Mouse (Mus musculus): ENCODE results near the gene Arpc2. TPM values are rescaled to one million over a fixed set of nuclear protein-coding genes. Genes with fewer than 3 reads are reported as not detected.

The Arpc2 gene
- polyA plus RNA-seq, 1 experiment from 2014 or later, result 368 TPM

DNA sequence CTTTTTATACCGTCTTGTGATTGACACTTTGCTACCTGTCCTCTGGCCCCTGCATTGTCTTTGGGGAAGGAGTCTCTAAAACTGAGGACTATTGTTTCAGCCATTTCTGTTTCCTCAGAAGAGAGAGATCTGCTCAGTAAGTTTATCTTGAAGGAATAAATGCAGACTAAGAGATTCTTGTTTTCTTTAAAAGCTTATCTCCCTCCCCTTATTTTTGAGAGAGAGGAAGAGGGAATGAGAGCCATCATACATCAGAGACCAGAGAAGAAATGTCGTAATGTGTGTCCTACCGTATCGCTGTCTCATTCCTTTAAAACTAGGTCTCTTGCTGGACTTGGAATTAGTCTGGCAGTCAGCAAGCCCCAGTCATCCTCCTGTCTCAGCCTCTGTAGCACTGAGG lies 4.9 kb downstream of the Arpc2 start:
- no peak overlapping the region for H3K27ac ChIP-seq (replicated peaks)
- no peak overlapping the region for H3K4me3 ChIP-seq
- DNase-seq (ENCODE audit: low spot score), result no peak
- no peaks in the 10 kb centered on the region for H3K27me3 ChIP-seq (ENCODE audit: low read depth, poor library complexity, severe bottlenecking)
- 95% methylated on average over 4 of the region's 4 CpGs for WGBS
- no peaks in the 10 kb centered on the region for H3K9me3 ChIP-seq (replicated peaks)
- H3K4me1 ChIP-seq, result peaks cover 29% of the 10 kb centered on the region
- H3K36me3 ChIP-seq, result peaks cover 16% of the 10 kb centered on the region

DNA sequence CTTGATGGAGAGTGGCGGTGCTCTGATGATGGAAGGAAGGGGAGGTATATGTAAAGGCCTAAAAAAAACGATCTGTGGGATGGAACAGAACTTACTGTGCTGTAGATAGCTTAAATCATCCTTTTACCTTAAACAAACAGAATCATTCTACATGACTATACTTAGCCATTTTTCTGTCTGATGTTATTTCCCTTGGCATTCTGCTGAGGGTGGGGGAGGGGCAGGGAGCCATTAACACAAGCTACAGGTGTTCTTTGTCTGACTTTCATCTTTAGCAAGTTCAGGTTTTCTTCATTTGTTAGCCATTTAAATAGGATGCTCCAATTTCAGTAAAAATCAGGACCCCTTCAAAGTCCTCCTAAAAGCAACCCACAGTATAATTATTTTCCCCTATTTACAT lies 9.6 kb downstream of the Arpc2 start:
- no peaks in the 10 kb centered on the region for H3K9me3 ChIP-seq (replicated peaks)
- no peaks in the 10 kb centered on the region; the same call in 1 of the 2 replicates for H3K4me1 ChIP-seq
- no peak overlapping the region for H3K27ac ChIP-seq (replicated peaks)
- no peak overlapping the region for H3K4me3 ChIP-seq
- 84% methylated on average over 2 of the region's 2 CpGs for WGBS
- H3K36me3 ChIP-seq, result peaks cover 59% of the 10 kb centered on the region
- H3K27me3 ChIP-seq (ENCODE audit: low read depth, poor library complexity, severe bottlenecking), result no peaks in the 10 kb centered on the region
- DNase-seq (ENCODE audit: low spot score), result no peak

DNA sequence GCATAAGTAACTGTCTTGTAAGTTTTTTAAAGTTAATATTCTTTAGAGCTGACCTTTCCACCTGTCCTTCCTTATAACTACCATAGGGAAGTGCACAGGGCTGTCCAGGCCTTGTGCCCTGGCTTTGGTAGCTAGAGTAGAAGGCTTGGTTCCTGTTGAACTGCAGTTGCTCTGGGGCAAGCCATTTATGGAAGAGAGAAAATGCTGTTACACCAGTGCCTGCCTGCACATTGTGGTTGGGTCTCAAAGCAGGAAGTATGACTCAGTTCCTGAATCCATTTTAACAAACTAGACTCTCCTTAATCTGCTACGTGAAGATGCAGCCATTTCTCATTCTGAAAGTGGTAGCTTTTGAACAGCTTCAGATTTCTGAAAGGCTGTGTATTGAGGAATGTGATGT lies 12.9 kb downstream of the Arpc2 start:
- no peak for DNase-seq (ENCODE audit: low spot score)
- WGBS, result 87% methylated on average over 1 of the region's 1 CpGs
- peaks cover 78% of the 10 kb centered on the region for H3K36me3 ChIP-seq

DNA sequence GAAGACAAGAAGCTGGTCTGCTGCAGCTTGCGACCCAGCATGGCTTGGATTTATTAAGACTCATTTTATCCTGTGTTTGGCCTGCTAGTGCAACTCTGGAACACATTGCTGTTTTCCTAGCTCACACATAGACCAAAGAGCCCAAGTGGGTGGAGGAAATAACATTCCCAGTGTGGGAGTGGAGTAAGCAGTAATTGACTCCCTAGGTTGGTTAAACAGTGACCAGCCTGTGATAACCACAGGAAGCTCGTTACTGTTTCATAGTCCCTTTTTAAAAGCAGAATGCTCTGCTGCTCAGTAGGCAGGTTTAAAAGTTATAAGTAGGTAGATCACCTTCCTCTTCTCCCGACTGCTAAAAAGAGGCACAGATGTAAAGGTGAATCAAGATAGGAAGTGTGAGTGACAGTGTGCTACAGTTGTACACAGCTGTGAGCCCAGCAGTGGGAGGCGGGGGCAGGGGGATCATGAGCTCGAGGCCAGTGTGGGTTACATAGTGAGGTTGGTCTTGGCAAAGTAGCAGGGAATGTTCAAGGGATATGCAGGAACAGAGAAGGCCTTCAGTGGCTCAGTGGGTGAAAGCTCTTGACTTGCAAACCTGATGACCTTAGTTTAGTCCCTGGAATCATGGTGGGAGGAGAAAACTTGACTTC lies 13.6 kb downstream of the Arpc2 start:
- 91% methylated on average over 5 of the region's 5 CpGs for WGBS
- H3K4me1 ChIP-seq, result no peaks in the 10 kb centered on the region
- H3K4me3 ChIP-seq, result no peak overlapping the region
- no peaks in the 10 kb centered on the region for H3K9me3 ChIP-seq (replicated peaks)
- H3K36me3 ChIP-seq, result peaks cover 85% of the 10 kb centered on the region
- no peaks in the 10 kb centered on the region for H3K27me3 ChIP-seq (ENCODE audit: low read depth, poor library complexity, severe bottlenecking)
- no peak overlapping the region for H3K27ac ChIP-seq (replicated peaks)
- DNase-seq (ENCODE audit: low spot score), result no peak

More for the DNA sequence above, 12.9 kb downstream of the Arpc2 start:
- no peak overlapping the region for H3K27ac ChIP-seq (replicated peaks)
- H3K27me3 ChIP-seq (ENCODE audit: low read depth, poor library complexity, severe bottlenecking), result no peaks in the 10 kb centered on the region
- H3K4me1 ChIP-seq, result no peaks in the 10 kb centered on the region
- no peaks in the 10 kb centered on the region for H3K9me3 ChIP-seq (replicated peaks)
- no peak overlapping the region for H3K4me3 ChIP-seq

- H3K27me3 ChIP-seq (ENCODE audit: low read depth, poor library complexity, severe bottlenecking), result no peaks in the 10 kb centered on the region
- no peak overlapping the region for H3K4me3 ChIP-seq
- DNase-seq (ENCODE audit: low spot score), result no peak
- H3K9me3 ChIP-seq (replicated peaks), result no peaks in the 10 kb centered on the region
- H3K27ac ChIP-seq (replicated peaks), result no peak overlapping the region
- peaks cover 91% of the 10 kb centered on the region for H3K36me3 ChIP-seq
- H3K4me1 ChIP-seq, result no peaks in the 10 kb centered on the region
- WGBS, result 93% methylated on average over 4 of the region's 4 CpGs
Measured at GRCm38 (mm10) chr1:74250096-74250495, 14.2 kb downstream of the Arpc2 start.

DNA sequence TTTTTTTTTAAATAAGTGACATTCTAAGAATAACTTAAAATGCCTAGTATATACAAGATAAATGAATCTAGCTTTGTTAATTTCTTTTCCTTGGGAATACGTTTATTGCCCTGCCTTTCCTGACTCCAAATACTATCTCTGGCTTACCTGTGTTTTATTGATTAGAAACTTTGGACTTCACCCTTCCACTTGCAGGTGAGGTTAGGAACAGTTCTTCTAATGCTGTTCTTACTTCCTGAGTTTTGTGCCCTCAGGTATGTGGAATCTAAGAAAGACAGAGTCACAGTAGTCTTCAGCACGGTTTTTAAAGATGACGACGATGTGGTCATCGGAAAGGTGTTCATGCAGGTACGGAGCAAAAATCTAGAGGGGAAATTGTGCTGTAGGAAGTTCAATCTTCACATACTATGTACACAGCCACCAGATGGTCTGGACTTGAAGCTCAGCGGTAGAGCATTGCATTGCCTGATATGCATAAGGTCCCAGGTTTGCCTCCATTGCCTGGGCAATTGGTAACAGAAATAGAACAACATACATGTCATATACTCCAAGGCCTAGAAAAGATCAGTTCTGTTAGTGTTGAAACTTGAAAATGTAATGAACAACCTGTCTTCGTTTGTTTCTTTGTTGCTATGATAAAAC lies 19.9 kb downstream of the Arpc2 start:
- H3K4me1 ChIP-seq, result no peaks in the 10 kb centered on the region
- 96% methylated on average over 8 of the region's 8 CpGs for WGBS

DNA sequence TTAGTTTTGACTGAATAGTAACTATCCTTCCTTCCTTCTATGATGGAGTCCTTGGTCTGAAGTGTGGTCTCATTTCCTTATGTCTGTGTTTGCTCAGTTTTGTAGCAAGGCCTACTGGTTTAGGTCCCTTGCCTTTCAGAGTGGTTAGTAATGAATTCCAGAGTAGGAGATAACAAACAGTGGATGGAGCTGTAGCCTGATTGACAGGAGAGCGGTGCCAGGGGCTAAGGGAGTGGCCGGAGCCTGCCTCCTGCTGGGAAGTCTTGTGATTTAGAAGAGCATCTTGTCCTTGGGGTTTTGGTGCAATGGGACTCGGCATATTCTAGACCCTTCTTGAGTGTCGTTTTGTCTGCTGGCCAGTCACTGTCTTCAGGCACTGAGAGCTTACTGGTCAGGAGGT lies 20.9 kb downstream of the Arpc2 start:
- Histone ChIP-seq H3K27ac (replicated peaks) (no peak overlapping the region), H3K4me1 (no peaks in the 10 kb centered on the region), H3K4me3 (no peak overlapping the region), H3K27me3 (ENCODE audit: low read depth, poor library complexity, severe bottlenecking) (no peaks in the 10 kb centered on the region), H3K36me3 (peaks cover 96% of the 10 kb centered on the region), H3K9me3 (replicated peaks) (no peaks in the 10 kb centered on the region)
- no peak for DNase-seq (ENCODE audit: low spot score)
- 78% methylated on average over 4 of the region's 4 CpGs for WGBS

More for the DNA sequence above, 19.9 kb downstream of the Arpc2 start:
- Histone ChIP-seq H3K4me3 (no peak overlapping the region), H3K27me3 (ENCODE audit: low read depth, poor library complexity, severe bottlenecking) (no peaks in the 10 kb centered on the region), H3K36me3 (peaks cover 96% of the 10 kb centered on the region), H3K27ac (replicated peaks) (no peak overlapping the region), H3K9me3 (replicated peaks) (no peaks in the 10 kb centered on the region)
- DNase-seq (ENCODE audit: low spot score), result no peak

GRCm38 (mm10) chr1:74262510-74262909 lies 26.6 kb downstream of the Arpc2 start:
- Histone ChIP-seq H3K4me1 (no peaks in the 10 kb centered on the region), H3K27me3 (ENCODE audit: low read depth, poor library complexity, severe bottlenecking) (no peaks in the 10 kb centered on the region), H3K27ac (replicated peaks) (no peak overlapping the region), H3K36me3 (peaks cover 96% of the 10 kb centered on the region), H3K4me3 (no peak overlapping the region), H3K9me3 (replicated peaks) (no peaks in the 10 kb centered on the region)
- DNase-seq (ENCODE audit: low spot score), result no peak
- 91% methylated on average over 6 of the region's 6 CpGs for WGBS

DNA sequence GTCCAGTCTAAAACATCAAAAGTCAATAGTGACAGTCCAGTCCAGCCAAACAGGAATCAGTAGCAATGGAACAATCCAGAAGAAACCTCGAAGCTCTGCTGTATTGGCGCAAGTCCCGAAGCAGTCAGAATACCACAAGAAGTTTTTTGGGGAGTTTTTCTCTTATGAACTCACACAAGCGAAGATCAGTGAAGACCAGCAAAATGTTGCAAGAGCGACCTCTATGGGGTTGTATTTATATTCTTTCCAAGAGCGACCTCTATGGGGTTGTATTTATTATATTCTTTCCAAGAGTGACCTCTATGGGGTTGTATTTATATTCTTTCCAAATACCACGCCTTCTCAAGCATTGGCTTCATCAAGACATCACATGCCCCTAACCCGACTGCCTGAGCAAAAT lies 32.9 kb downstream of the Arpc2 start:
- no peak for DNase-seq (ENCODE audit: low spot score)
- Histone ChIP-seq H3K36me3 (peaks cover 54% of the 10 kb centered on the region), H3K9me3 (replicated peaks) (no peaks in the 10 kb centered on the region), H3K27ac (replicated peaks) (no peak overlapping the region), H3K4me1 (no peaks in the 10 kb centered on the region), H3K4me3 (no peak overlapping the region), H3K27me3 (ENCODE audit: low read depth, poor library complexity, severe bottlenecking) (no peaks in the 10 kb centered on the region)
- 86% methylated on average over 8 of the region's 8 CpGs for WGBS

GRCm38 (mm10) chr1:74271659-74272058 lies 35.8 kb downstream of the Arpc2 start:
- no peaks in the 10 kb centered on the region for H3K4me1 ChIP-seq
- H3K9me3 ChIP-seq (replicated peaks), result no peaks in the 10 kb centered on the region

DNA sequence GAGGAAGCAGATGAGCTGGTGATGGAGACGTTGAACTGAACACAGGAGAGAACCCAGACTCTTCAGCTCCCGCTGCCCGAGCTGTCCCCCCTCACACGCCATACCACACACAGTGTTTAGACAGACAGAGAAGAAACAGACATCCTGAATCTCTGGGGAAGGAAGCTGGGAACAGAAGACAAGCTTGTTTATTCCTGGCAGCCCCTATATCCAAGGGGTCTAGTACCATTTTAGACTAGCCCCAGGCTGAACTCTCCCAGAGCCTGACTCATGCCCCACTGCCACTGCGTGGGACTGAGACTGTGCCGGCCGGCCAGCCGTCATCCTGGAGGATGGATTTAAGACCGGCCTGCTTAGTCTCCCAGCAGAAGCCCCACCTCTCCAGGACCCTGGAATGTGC lies 39.1 kb downstream of the Arpc2 start:
- no peaks in the 10 kb centered on the region for H3K9me3 ChIP-seq (replicated peaks)
- no peak for DNase-seq (ENCODE audit: low spot score)
- WGBS, result 51% methylated on average over 9 of the region's 9 CpGs
- no peaks in the 10 kb centered on the region for H3K27me3 ChIP-seq (ENCODE audit: low read depth, poor library complexity, severe bottlenecking)
- H3K27ac ChIP-seq (replicated peaks), result no peak overlapping the region; the same call in 1 of the 2 replicates
- no peak overlapping the region for H3K4me3 ChIP-seq
- peaks cover 9% of the 10 kb centered on the region for H3K4me1 ChIP-seq
- H3K36me3 ChIP-seq, result peaks cover 16% of the 10 kb centered on the region

More at GRCm38 (mm10) chr1:74271659-74272058, 35.8 kb downstream of the Arpc2 start:
- H3K27me3 ChIP-seq (ENCODE audit: low read depth, poor library complexity, severe bottlenecking), result no peaks in the 10 kb centered on the region
- no peak overlapping the region for H3K4me3 ChIP-seq
- H3K36me3 ChIP-seq, result peaks cover 25% of the 10 kb centered on the region
- H3K27ac ChIP-seq (replicated peaks), result no peak overlapping the region
- 83% methylated on average over 4 of the region's 4 CpGs for WGBS
- no peak for DNase-seq (ENCODE audit: low spot score)

DNA sequence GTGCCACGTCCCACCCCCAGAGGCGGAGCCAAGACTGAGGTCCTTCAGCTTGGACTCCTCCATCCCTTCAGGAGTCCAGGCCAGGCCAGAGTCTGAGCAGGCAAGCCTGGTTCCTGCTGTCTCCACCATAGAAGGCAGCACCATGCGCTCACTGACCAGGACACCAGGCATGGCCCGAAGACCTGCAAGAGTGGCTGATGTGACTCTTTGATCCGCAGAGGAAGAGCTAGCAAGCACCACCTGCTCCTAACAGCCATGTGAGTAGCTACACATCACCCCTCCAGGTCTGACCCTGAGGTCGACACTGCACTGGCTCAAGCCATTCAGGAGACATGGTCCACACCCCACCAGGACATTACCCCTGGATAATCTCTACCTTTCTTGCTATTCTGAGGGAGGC lies 41.2 kb downstream of the Arpc2 start:
- H3K36me3 ChIP-seq, result peaks cover 36% of the 10 kb centered on the region
- H3K4me3 ChIP-seq, result no peak overlapping the region
- no peak overlapping the region for H3K27ac ChIP-seq (replicated peaks)
- WGBS, result 72% methylated on average over 6 of the region's 6 CpGs
- H3K4me1 ChIP-seq, result peaks cover 9% of the 10 kb centered on the region
- DNase-seq (ENCODE audit: low spot score), result no peak
- H3K9me3 ChIP-seq (replicated peaks), result no peaks in the 10 kb centered on the region
- no peaks in the 10 kb centered on the region for H3K27me3 ChIP-seq (ENCODE audit: low read depth, poor library complexity, severe bottlenecking)

- H3K27me3 ChIP-seq (ENCODE audit: low read depth, poor library complexity, severe bottlenecking), result no peaks in the 10 kb centered on the region
- H3K4me1 ChIP-seq, result peaks cover 11% of the 10 kb centered on the region
- no peaks in the 10 kb centered on the region for H3K9me3 ChIP-seq (replicated peaks)
- DNase-seq (ENCODE audit: low spot score), result no peak
- H3K36me3 ChIP-seq, result peaks cover 46% of the 10 kb centered on the region
- no peak overlapping the region; the same call in 1 of the 2 replicates for H3K27ac ChIP-seq (replicated peaks)
- no peak overlapping the region for H3K4me3 ChIP-seq
- 61% methylated on average over 8 of the region's 8 CpGs for WGBS
Measured at GRCm38 (mm10) chr1:74277883-74278537, 42.1 kb downstream of the Arpc2 start.
